Mouse (Mus musculus) liver, embryonic 11.5 days (tissue): ENCODE data around the gene Rnf149. TPM values are rescaled to one million over a fixed set of nuclear protein-coding genes. Genes with fewer than 3 reads are reported as not detected.
A peak's percentile ranks its signal among the peaks of the same experiment; 100 is the strongest.

Source experiments
- ATAC-seq: fragments of 200-750 bp; cut with Nextera tagmentation; replicated peaks from 2 replicates; pipeline ENCODE4 v1.8.0; 2017; ENCODE audit warnings: moderate number of reproducible peaks, mild to moderate bottlenecking, moderate TSS enrichment, moderate library complexity; ENCODE audit not compliant: low FRiP score
- DNase-seq: peaks from one replicate; pipeline ENCODE4 v3.0.0-alpha.2; 2017; ENCODE audit warnings: low spot score
- H3K27ac ChIP-seq: fragments of 300-500 bp; sonication (generic); 2 replicates; pipeline ENCODE4 v1.5.1; 2014; ENCODE audit warnings: mild to moderate bottlenecking, low read depth, low read length, control low read depth
- H3K27me3 ChIP-seq: fragments of 300-500 bp; sonication (generic); replicated peaks from 2 replicates; pipeline ENCODE4 v1.6.1; 2014; ENCODE audit warnings: low read length, mixed read lengths; ENCODE audit not compliant: control insufficient read depth, insufficient read depth
- H3K36me3 ChIP-seq: fragments of 300-500 bp; sonication (generic); 2 replicates; pipeline ENCODE4 v1.6.1; 2014; ENCODE audit warnings: mild to moderate bottlenecking, low read length, moderate library complexity, mixed read lengths; ENCODE audit not compliant: control insufficient read depth, insufficient read depth
- H3K4me1 ChIP-seq: fragments of 300-500 bp; sonication (generic); replicated peaks from 2 replicates; pipeline ENCODE4 v1.6.1; 2014; ENCODE audit warnings: low read length, mixed read lengths; ENCODE audit not compliant: control insufficient read depth, insufficient read depth
- H3K4me2 ChIP-seq: fragments of 300-500 bp; sonication (generic); 2 replicates; pipeline ENCODE4 v1.6.1; 2014; ENCODE audit warnings: mild to moderate bottlenecking, control low read depth, moderate library complexity
- H3K4me3 ChIP-seq: fragments of 300-500 bp; sonication (generic); 2 replicates; pipeline ENCODE4 v1.5.1; 2014; ENCODE audit warnings: low read depth, low read length, control low read depth
- H3K9ac ChIP-seq: fragments of 300-500 bp; sonication (generic); 2 replicates; pipeline ENCODE4 v1.6.1; 2014; ENCODE audit warnings: low read depth, low read length, control low read depth
- H3K9me3 ChIP-seq: fragments of 300-500 bp; sonication (generic); 2 replicates; pipeline ENCODE4 v1.6.1; 2016; ENCODE audit warnings: low read length, inconsistent platforms, mixed read lengths; ENCODE audit not compliant: control insufficient read depth
- WGBS: fragments of 180-500 bp; shearing (Covaris S2); extraction: QIAGEN DNeasy Blood & Tissue Kit; methylation state at CpG from one replicate; pipeline ENCODE4 v1.1.7; 2014; 5-methylcytosine and 5-hydroxymethylcytosine counted together
- polyA plus RNA-seq: library from polyadenylated mRNA; unstranded; fragments of >200 nt; fragmentation: Nextera tagmentation; extraction: Ambion mirVana; gene quantifications from 2 replicates; pipeline ENCODE4 v1.2.1, GENCODE M21; 2014

The Rnf149 gene
- 27.5 and 29.6 TPM in 2 replicates for polyA plus RNA-seq

DNA sequence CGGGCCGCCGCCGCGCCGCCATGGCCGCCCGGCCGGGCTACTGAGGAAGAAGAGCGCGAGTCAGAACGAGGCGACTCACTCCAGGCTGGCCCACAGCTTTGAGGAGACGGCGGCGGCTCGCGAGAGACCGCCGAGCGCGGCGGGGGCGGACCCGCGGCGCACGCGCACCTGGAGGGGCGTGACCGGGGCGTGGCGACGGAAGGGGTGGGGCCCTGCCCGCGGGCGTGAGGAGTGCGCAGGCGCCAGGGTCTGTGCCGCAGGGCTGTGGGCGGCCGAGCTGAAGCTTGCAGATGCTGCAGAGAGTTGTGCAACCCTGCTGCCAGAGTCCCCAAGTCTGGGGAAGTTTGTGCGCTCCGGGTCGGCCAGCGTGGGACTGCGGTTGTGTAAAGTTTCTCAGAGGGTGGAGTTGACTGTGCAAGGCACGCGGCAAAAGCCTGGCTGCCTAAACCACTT, at the start of gene Rnf149:
Gene Rnf149, minus strand, starts transcription at position 153 of the 453 bp plus-strand sequence.
- under 1% methylated on average over 49 of the region's 49 CpGs for WGBS
- Histone ChIP-seq H3K4me2 (peak within 1 kb of the TSS; percentile 91), H3K27me3 (no peaks in the 10 kb centered on the region), H3K36me3 (no peaks in the 10 kb centered on the region), H3K9me3 (no peaks in the 10 kb centered on the region), H3K9ac (peak within 1 kb of the TSS; percentile 96), H3K27ac (peak within 1 kb of the TSS; percentile 97), H3K4me1 (peaks cover 25% of the 10 kb centered on the region), H3K4me3 (peak within 1 kb of the TSS; percentile 64)
- DNase-seq (peak; percentile 98), ATAC-seq (peak; percentile 90)

- Histone ChIP-seq H3K27me3 (no peaks in the 10 kb centered on the region), H3K9me3 (no peaks in the 10 kb centered on the region), H3K4me1 (no peaks in the 10 kb centered on the region), H3K4me3 (no peak overlapping the region), H3K27ac (no peak overlapping the region), H3K4me2 (no peak overlapping the region), H3K36me3 (no peaks in the 10 kb centered on the region), H3K9ac (no peak overlapping the region)
- WGBS, result 52% methylated on average over 3 of the region's 3 CpGs
- no peak for DNase-seq
- no peak for ATAC-seq
Measured at GRCm38 (mm10) chr1:39625491-39625890, 48.3 kb upstream of the Rnf149 start.

- no peak overlapping the region for H3K9ac ChIP-seq
- H3K36me3 ChIP-seq, result no peaks in the 10 kb centered on the region
Measured at GRCm38 (mm10) chr1:39623729-39624128, 46.5 kb upstream of the Rnf149 start.

GRCm38 (mm10) chr1:39623106-39623505, 45.9 kb upstream of the Rnf149 start:
- ATAC-seq, result no peak
- Histone ChIP-seq H3K4me3 (no peak overlapping the region), H3K4me1 (no peaks in the 10 kb centered on the region), H3K9me3 (no peaks in the 10 kb centered on the region), H3K27me3 (no peaks in the 10 kb centered on the region), H3K27ac (no peak overlapping the region), H3K9ac (no peak overlapping the region), H3K4me2 (no peak overlapping the region), H3K36me3 (no peaks in the 10 kb centered on the region)
- WGBS, result 81% methylated on average over 5 of the region's 5 CpGs
- no peak for DNase-seq

More at GRCm38 (mm10) chr1:39623729-39624128, 46.5 kb upstream of the Rnf149 start:
- H3K27me3 ChIP-seq, result no peaks in the 10 kb centered on the region
- H3K4me2 ChIP-seq, result no peak overlapping the region
- H3K4me3 ChIP-seq, result no peak overlapping the region
- ATAC-seq (no peak), DNase-seq (no peak)
- WGBS, result 28% methylated on average over 1 of the region's 1 CpGs
- H3K4me1 ChIP-seq, result no peaks in the 10 kb centered on the region
- no peak overlapping the region for H3K27ac ChIP-seq
- no peaks in the 10 kb centered on the region for H3K9me3 ChIP-seq

- ATAC-seq (no peak), DNase-seq (no peak)
- Histone ChIP-seq H3K4me1 (peaks cover 4% of the 10 kb centered on the region; the same call in 1 of the 2 replicates), H3K27me3 (no peaks in the 10 kb centered on the region), H3K9me3 (no peaks in the 10 kb centered on the region), H3K27ac (no peak overlapping the region), H3K4me2 (no peak overlapping the region), H3K9ac (no peak overlapping the region), H3K36me3 (no peaks in the 10 kb centered on the region), H3K4me3 (no peak overlapping the region)
- WGBS, result 57% methylated on average over 8 of the region's 8 CpGs
Measured at GRCm38 (mm10) chr1:39618524-39618923, 41.3 kb upstream of the Rnf149 start.

GRCm38 (mm10) chr1:39615526-39615925, 38.3 kb upstream of the Rnf149 start:
- WGBS, result 71% methylated on average over 6 of the region's 6 CpGs

GRCm38 (mm10) chr1:39614462-39615279, 37.5 kb upstream of the Rnf149 start:
- Histone ChIP-seq H3K4me1 (peaks cover 4% of the 10 kb centered on the region; the same call in 1 of the 2 replicates), H3K9me3 (no peaks in the 10 kb centered on the region), H3K4me3 (no peak overlapping the region), H3K27me3 (no peaks in the 10 kb centered on the region; the same call in 1 of the 2 replicates), H3K4me2 (peak overlapping the region; percentile 47), H3K36me3 (no peaks in the 10 kb centered on the region), H3K27ac (no peak overlapping the region), H3K9ac (no peak overlapping the region; the same call in 1 of the 2 replicates)
- WGBS, result 11% methylated on average over 11 of the region's 11 CpGs
- ATAC-seq (no peak), DNase-seq (peak; percentile 48)

More at GRCm38 (mm10) chr1:39615526-39615925, 38.3 kb upstream of the Rnf149 start:
- Histone ChIP-seq H3K9me3 (no peaks in the 10 kb centered on the region), H3K36me3 (no peaks in the 10 kb centered on the region), H3K4me3 (no peak overlapping the region), H3K27me3 (no peaks in the 10 kb centered on the region; the same call in 1 of the 2 replicates), H3K4me2 (no peak overlapping the region), H3K4me1 (peaks cover 4% of the 10 kb centered on the region; the same call in 1 of the 2 replicates), H3K27ac (no peak overlapping the region), H3K9ac (no peak overlapping the region)
- no peak for DNase-seq
- no peak for ATAC-seq

GRCm38 (mm10) chr1:39613061-39613460, 35.9 kb upstream of the Rnf149 start:
- Histone ChIP-seq H3K4me3 (no peak overlapping the region), H3K9me3 (no peaks in the 10 kb centered on the region), H3K4me1 (peaks cover 4% of the 10 kb centered on the region; the same call in 1 of the 2 replicates), H3K4me2 (no peak overlapping the region), H3K27me3 (no peaks in the 10 kb centered on the region; the same call in 1 of the 2 replicates), H3K36me3 (no peaks in the 10 kb centered on the region), H3K27ac (no peak overlapping the region), H3K9ac (no peak overlapping the region)
- DNase-seq, result no peak
- ATAC-seq, result no peak
- WGBS, result 86% methylated on average over 3 of the region's 3 CpGs
